Mouse (Mus musculus): ENCODE results near the gene Pias1.

GRCm38 (mm10) chr9:62860866-62861265 is 126.9 kb downstream of the Pias1 start:
- no peak for TF ChIP-seq CTCF (IDR thresholded peaks at IDR 0.05; ENCODE audit: insufficient read depth, low read depth, low read length)
- TF ChIP-seq POLR2A (IDR thresholded peaks at IDR 0.05; ENCODE audit: insufficient read depth, low read depth, low read length) = no peak
